Mouse (Mus musculus) MEL (cell line): ENCODE measurements around the gene Npas3. TPM values are rescaled to one million over a fixed set of nuclear protein-coding genes. Genes with fewer than 3 reads are reported as not detected.

Experiments used
- DNase-seq: peaks from one replicate; pipeline ENCODE4 v3.0.0; 2011; ENCODE audit warnings: low read depth, low spot score
- H3K27ac ChIP-seq: 2 replicates; pipeline ENCODE4 v1.5.1; 2012; ENCODE audit warnings: low read depth, mild to moderate bottlenecking, control low read depth, low read length, moderate library complexity; ENCODE audit not compliant: control insufficient read depth
- H3K27me3 ChIP-seq, 2 experiments: fragments of 150-350 bp in 1 of 2; sonication (generic) in 1 of 2; 2 replicates each; pipeline ENCODE4 v1.6.1; 2012; ENCODE audit warnings: low read length in 2 of 2, mild to moderate bottlenecking in 2 of 2, improper control_type of control experiment in 1 of 2, moderate library complexity in 1 of 2; ENCODE audit not compliant: insufficient read depth in 2 of 2, control insufficient read depth in 1 of 2
- H3K36me3 ChIP-seq, 2 experiments: 2 replicates each; pipeline ENCODE4 v1.6.1; 2012 to 2014; ENCODE audit warnings: low read length in 2 of 2, improper control_type of control experiment in 1 of 2, inconsistent platforms in 1 of 2, mild to moderate bottlenecking in 1 of 2; ENCODE audit not compliant: insufficient read depth in 2 of 2, control insufficient read depth in 1 of 2
- H3K4me1 ChIP-seq, 2 experiments: fragments of 150-350 bp in 1 of 2; sonication (generic) in 1 of 2; 2 replicates each; pipeline ENCODE4 v1.6.1; 2012; ENCODE audit warnings: low read length in 2 of 2, improper control_type of control experiment in 1 of 2, mild to moderate bottlenecking in 1 of 2; ENCODE audit not compliant: insufficient read depth in 2 of 2, control insufficient read depth in 1 of 2
- H3K4me3 ChIP-seq, 2 experiments: fragments of 150-350 bp in 1 of 2; sonication (generic) in 1 of 2; 2 replicates each; pipeline ENCODE4 v1.5.1; 2012; ENCODE audit warnings: low read depth in 2 of 2, low read length in 2 of 2, mild to moderate bottlenecking in 2 of 2, moderate library complexity in 2 of 2, control low read depth in 1 of 2, improper control_type of control experiment in 1 of 2; ENCODE audit not compliant: control insufficient read depth in 1 of 2, insufficient read depth in 1 of 2
- H3K79me2 ChIP-seq: 2 replicates; pipeline ENCODE4 v1.6.1; 2012; ENCODE audit warnings: mild to moderate bottlenecking, low read length, moderate library complexity; ENCODE audit not compliant: control insufficient read depth, poor library complexity, insufficient read depth
- H3K9ac ChIP-seq: 2 replicates; pipeline ENCODE4 v1.6.1; 2012; ENCODE audit warnings: low read depth, mild to moderate bottlenecking, control low read depth, low read length, moderate library complexity; ENCODE audit not compliant: control insufficient read depth, poor library complexity, severe bottlenecking
- H3K9me3 ChIP-seq: fragments of 150-350 bp; sonication (generic); replicated peaks from 2 replicates; pipeline ENCODE4 v1.6.1; 2012; ENCODE audit warnings: mild to moderate bottlenecking, low read length, improper control_type of control experiment, moderate library complexity; ENCODE audit not compliant: insufficient read depth
- BHLHE40 ChIP-seq: IDR thresholded peaks from 2 replicates; pipeline ENCODE4 v1.6.1; 2012; ENCODE audit warnings: low read depth, mild to moderate bottlenecking, inconsistent platforms, low read length, improper control_type of control experiment, borderline replicate concordance
- CTCF ChIP-seq, 3 experiments: IDR thresholded peaks in 2 of 3; conservative IDR thresholded peaks in 1 of 3; 2 replicates each; pipeline ENCODE4 v1.5.1; 2011 to 2012; ENCODE audit warnings: low read length in 3 of 3, low read depth in 2 of 3, mild to moderate bottlenecking in 2 of 3, improper control_type of control experiment in 1 of 3, inconsistent platforms in 1 of 3, mixed read lengths in 1 of 3, moderate library complexity in 1 of 3; ENCODE audit not compliant: control insufficient read depth in 1 of 3, insufficient read depth in 1 of 3, poor library complexity in 1 of 3, severe bottlenecking in 1 of 3
- ELF1 ChIP-seq: IDR thresholded peaks from 2 replicates; pipeline ENCODE4 v1.6.1; 2014; ENCODE audit warnings: low read depth, mild to moderate bottlenecking, inconsistent platforms, low read length, improper control_type of control experiment, moderate library complexity
- EP300 ChIP-seq, 2 experiments: IDR thresholded peaks; 2 replicates each; pipeline ENCODE4 v1.6.1; 2011; ENCODE audit warnings: improper control_type of control experiment in 2 of 2, low read length in 2 of 2, low read depth in 1 of 2, mild to moderate bottlenecking in 1 of 2
- ETS1 ChIP-seq: IDR thresholded peaks from 2 replicates; pipeline ENCODE4 v1.6.1; 2012; ENCODE audit warnings: low read depth, mild to moderate bottlenecking, inconsistent platforms, low read length, improper control_type of control experiment, moderate library complexity
- GABPA ChIP-seq: IDR thresholded peaks from 2 replicates; pipeline ENCODE4 v1.6.1; 2012; ENCODE audit warnings: low read depth, mild to moderate bottlenecking, inconsistent platforms, low read length, improper control_type of control experiment, moderate library complexity
- HCFC1 ChIP-seq: IDR thresholded peaks from 2 replicates; pipeline ENCODE4 v1.6.1; 2012; ENCODE audit warnings: low read depth, mild to moderate bottlenecking, inconsistent platforms, low read length, improper control_type of control experiment, moderate library complexity
- JUND ChIP-seq: IDR thresholded peaks from 2 replicates; pipeline ENCODE4 v1.6.1; 2011; ENCODE audit warnings: low read depth, mild to moderate bottlenecking, improper control_type of control experiment, low read length
- KAT2A ChIP-seq: conservative IDR thresholded peaks from 2 replicates; pipeline ENCODE4 v1.6.1; 2012; ENCODE audit warnings: low read depth, low read length, improper control_type of control experiment, inconsistent platforms
- MAZ ChIP-seq: IDR thresholded peaks from 2 replicates; pipeline ENCODE4 v1.6.1; 2012; ENCODE audit warnings: low read depth, mild to moderate bottlenecking, inconsistent platforms, low read length, improper control_type of control experiment
- MEF2A ChIP-seq: IDR thresholded peaks from 2 replicates; pipeline ENCODE4 v1.6.1; 2014; ENCODE audit warnings: low read depth, mild to moderate bottlenecking, inconsistent platforms, low read length, improper control_type of control experiment; ENCODE audit not compliant: poor library complexity, insufficient replicate concordance, severe bottlenecking; ENCODE audit errors: extremely low read depth
- MYB ChIP-seq: IDR thresholded peaks from 2 replicates; pipeline ENCODE4 v1.6.1; 2011; ENCODE audit warnings: mild to moderate bottlenecking, low read depth, low read length, improper control_type of control experiment
- NELFE ChIP-seq: IDR thresholded peaks from 2 replicates; pipeline ENCODE4 v1.6.1; 2011; ENCODE audit warnings: low read depth, low read length, improper control_type of control experiment
- NRF1 ChIP-seq: IDR thresholded peaks from 2 replicates; pipeline ENCODE4 v1.6.1; 2014; ENCODE audit warnings: low read depth, mild to moderate bottlenecking, inconsistent platforms, low read length, improper control_type of control experiment, moderate library complexity; ENCODE audit not compliant: poor library complexity, insufficient read depth, severe bottlenecking
- POLR2A ChIP-seq, 2 experiments: IDR thresholded peaks; 2 replicates each; pipeline ENCODE4 v1.6.1; 2011 to 2012; ENCODE audit warnings: low read length in 2 of 2, mild to moderate bottlenecking in 2 of 2, control low read depth in 1 of 2, improper control_type of control experiment in 1 of 2, low read depth in 1 of 2, moderate library complexity in 1 of 2; ENCODE audit not compliant: control insufficient read depth in 1 of 2, insufficient read depth in 1 of 2, poor library complexity in 1 of 2
- POLR2AphosphoS5 ChIP-seq: IDR thresholded peaks from 2 replicates; pipeline ENCODE4 v1.6.1; 2012; ENCODE audit warnings: low read depth, borderline replicate concordance, mild to moderate bottlenecking, inconsistent platforms, low read length, moderate library complexity, mixed read lengths
- RAD21 ChIP-seq: IDR thresholded peaks from 2 replicates; pipeline ENCODE4 v1.6.1; 2011; ENCODE audit warnings: mild to moderate bottlenecking, low read depth, low read length, improper control_type of control experiment
- SIN3A ChIP-seq: IDR thresholded peaks from 2 replicates; pipeline ENCODE4 v1.6.1; 2012; ENCODE audit warnings: low read length, improper control_type of control experiment, inconsistent platforms
- TAL1 ChIP-seq: IDR thresholded peaks from 2 replicates; pipeline ENCODE4 v1.6.1; 2012; ENCODE audit warnings: mild to moderate bottlenecking, inconsistent platforms, low read length, moderate library complexity, mixed read lengths
- TBP ChIP-seq: IDR thresholded peaks from 2 replicates; pipeline ENCODE4 v1.8.0; 2011; ENCODE audit warnings: low read depth, low read length, improper control_type of control experiment
- TCF12 ChIP-seq: IDR thresholded peaks from 2 replicates; pipeline ENCODE4 v1.6.1; 2014; ENCODE audit warnings: low read depth, mild to moderate bottlenecking, inconsistent platforms, low read length, improper control_type of control experiment, moderate library complexity
- UBTF ChIP-seq: IDR thresholded peaks from 2 replicates; pipeline ENCODE4 v1.6.1; 2012; ENCODE audit warnings: low read depth, mild to moderate bottlenecking, inconsistent platforms, low read length, improper control_type of control experiment, moderate library complexity, borderline replicate concordance; ENCODE audit not compliant: insufficient read depth
- USF1 ChIP-seq: IDR thresholded peaks from 2 replicates; pipeline ENCODE4 v1.6.1; 2014; ENCODE audit warnings: low read depth, mild to moderate bottlenecking, inconsistent platforms, low read length, improper control_type of control experiment, moderate library complexity
- USF2 ChIP-seq, 2 experiments: IDR thresholded peaks; 2 replicates each; pipeline ENCODE4 v1.6.1; 2011 to 2012; ENCODE audit warnings: improper control_type of control experiment in 2 of 2, low read length in 2 of 2, borderline replicate concordance in 1 of 2, inconsistent platforms in 1 of 2, low read depth in 1 of 2, mild to moderate bottlenecking in 1 of 2; ENCODE audit not compliant: insufficient read depth in 1 of 2
- ZC3H11A ChIP-seq: IDR thresholded peaks from 2 replicates; pipeline ENCODE4 v1.6.1; 2012; ENCODE audit warnings: low read depth, mild to moderate bottlenecking, inconsistent platforms, low read length, improper control_type of control experiment
- ZKSCAN1 ChIP-seq: IDR thresholded peaks from 2 replicates; pipeline ENCODE4 v1.6.1; 2012; ENCODE audit warnings: low read depth, mild to moderate bottlenecking, inconsistent platforms, low read length, improper control_type of control experiment, moderate library complexity
- ZMIZ1 ChIP-seq: IDR thresholded peaks from 2 replicates; pipeline ENCODE4 v1.6.1; 2012; ENCODE audit warnings: low read depth, mild to moderate bottlenecking, inconsistent platforms, low read length, improper control_type of control experiment, moderate library complexity
- ZNF384 ChIP-seq: IDR thresholded peaks from 2 replicates; pipeline ENCODE4 v1.6.1; 2012; ENCODE audit warnings: low read depth, mild to moderate bottlenecking, inconsistent platforms, low read length, improper control_type of control experiment
- polyA plus RNA-seq, 2 experiments: library from polyadenylated mRNA; stranded (reverse) in 1 of 2; unstranded in 1 of 2; fragments of >175 nt in 1 of 2; fragments of >200 nt in 1 of 2; gene quantifications; 2 replicates each; pipeline versions ENCODE4 v1.2.1 to v1.2.4; 2012; ENCODE audit warnings: low replicate concordance in 2 of 2, low read depth in 1 of 2; ENCODE audit not compliant: insufficient read length in 2 of 2, insufficient read depth in 1 of 2, missing spikeins in 1 of 2
- total RNA-seq: library from RNA; depleted of rRNA; stranded (reverse); fragments of 300-350 nt; gene quantifications from 2 replicates; pipeline ENCODE4 v1.2.3, GENCODE M21; 2012

Gene Npas3
- total and polyA plus RNA-seq, 3 experiments, result not detected

- no peak for DNase-seq
- Histone ChIP-seq H3K79me2 (no peaks in the 10 kb centered on the region), H3K27ac (no peak overlapping the region)
- TF ChIP-seq MEF2A (no peak), CTCF (IDR thresholded peaks at IDR 0.05 in 2 of 3, conservative IDR thresholded peaks at IDR 0.05 in 1 of 3; ENCODE audit: control insufficient read depth in 1 of 3, insufficient read depth in 1 of 3, low read depth in 2 of 3, low read length in 3 of 3, poor library complexity in 1 of 3, severe bottlenecking in 1 of 3) (no peak), POLR2A (IDR thresholded peaks at IDR 0.05; ENCODE audit: control insufficient read depth in 1 of 2, insufficient read depth in 1 of 2, low read depth in 1 of 2, low read length in 2 of 2, poor library complexity in 1 of 2) (no peak), ZMIZ1 (no peak), UBTF (no peak), ZKSCAN1 (no peak), TCF12 (no peak), MYB (no peak), NELFE (no peak), ZC3H11A (no peak), POLR2AphosphoS5 (no peak), USF1 (no peak), BHLHE40 (no peak), NRF1 (no peak), EP300 (IDR thresholded peaks at IDR 0.05; ENCODE audit: low read depth in 1 of 2, low read length in 2 of 2) (no peak), GABPA (no peak), ETS1 (no peak), HCFC1 (no peak)
- TF ChIP-seq, all 39 proteins: peak for 0
- Histone ChIP-seq H3K9ac (no peak overlapping the region), H3K9me3 (no peaks in the 10 kb centered on the region), H3K4me1 (no peaks in the 10 kb centered on the region), H3K4me3 (no peak overlapping the region), H3K36me3 (no peaks in the 10 kb centered on the region), H3K27me3 (no peaks in the 10 kb centered on the region)
Measured at GRCm38 (mm10) chr12:53331391-53331790, 82.9 kb downstream of the Npas3 start.

GRCm38 (mm10) chr12:53331800-53332199 lies 83.3 kb downstream of the Npas3 start:
- no peak overlapping the region for H3K4me3 ChIP-seq
- no peaks in the 10 kb centered on the region for H3K4me1 ChIP-seq
- no peak overlapping the region for H3K9ac ChIP-seq
- TF ChIP-seq USF1 (no peak), NRF1 (no peak), MAZ (no peak), ZNF384 (no peak), KAT2A (no peak), RAD21 (no peak), ZMIZ1 (no peak), USF2 (IDR thresholded peaks at IDR 0.05; ENCODE audit: borderline replicate concordance in 1 of 2, insufficient read depth in 1 of 2, low read depth in 1 of 2, low read length in 2 of 2) (no peak), ELF1 (no peak), ZC3H11A (no peak), MYB (no peak), TAL1 (no peak), GABPA (no peak), SIN3A (no peak), JUND (no peak), TBP (no peak)
- H3K27ac ChIP-seq, result no peak overlapping the region
- DNase-seq, result no peak
- no peaks in the 10 kb centered on the region for H3K27me3 ChIP-seq
- H3K36me3 ChIP-seq, result no peaks in the 10 kb centered on the region
- no peaks in the 10 kb centered on the region for H3K9me3 ChIP-seq
- H3K79me2 ChIP-seq, result no peaks in the 10 kb centered on the region
